Mouse (Mus musculus): ENCODE data around the gene Trim29.
A peak's percentile ranks its signal among the peaks of the same experiment; 100 is the strongest.

Trim29 gene

GRCm38 (mm10) chr9:43315320-43315950, 4.8 kb downstream of the Trim29 start:
- DNase-seq (ENCODE audit: low read depth): no peak

GRCm38 (mm10) chr9:43316466-43316865, 5.8 kb downstream of the Trim29 start:
- DNase-seq (ENCODE audit: low read depth): no peak

- DNase-seq (ENCODE audit: low read depth): no peak
Measured at GRCm38 (mm10) chr9:43318661-43319060, 8.0 kb downstream of the Trim29 start.

GRCm38 (mm10) chr9:43321951-43322350, 11.3 kb downstream of the Trim29 start:
- DNase-seq (ENCODE audit: low read depth): no peak

GRCm38 (mm10) chr9:43322666-43323065, 12.0 kb downstream of the Trim29 start:
- no peak for DNase-seq (ENCODE audit: low read depth)

GRCm38 (mm10) chr9:43325486-43325885, 14.8 kb downstream of the Trim29 start:
- DNase-seq (ENCODE audit: low read depth): no peak

GRCm38 (mm10) chr9:43326015-43326631, 15.5 kb downstream of the Trim29 start:
- no peak for DNase-seq (ENCODE audit: low read depth)

GRCm38 (mm10) chr9:43327182-43328129, 16.8 kb downstream of the Trim29 start:
- no peak for DNase-seq (ENCODE audit: low read depth)

- no peak for DNase-seq (ENCODE audit: low read depth)
Measured at GRCm38 (mm10) chr9:43330426-43330825, 19.8 kb downstream of the Trim29 start.

GRCm38 (mm10) chr9:43331476-43332471, 21.1 kb downstream of the Trim29 start:
- DNase-seq (ENCODE audit: low read depth): no peak

GRCm38 (mm10) chr9:43334476-43334875, 23.8 kb downstream of the Trim29 start:
- DNase-seq (ENCODE audit: low read depth): no peak

- DNase-seq (ENCODE audit: low read depth): no peak
Measured at GRCm38 (mm10) chr9:43337636-43338035, 27.0 kb downstream of the Trim29 start.

GRCm38 (mm10) chr9:43338067-43338466, 27.4 kb downstream of the Trim29 start:
- no peak for DNase-seq (ENCODE audit: low read depth)

- DNase-seq (ENCODE audit: low read depth): peak; percentile 70
Measured at GRCm38 (mm10) chr9:43339614-43340020, 29.0 kb downstream of the Trim29 start.

- no peak for DNase-seq (ENCODE audit: low read depth)
Measured at GRCm38 (mm10) chr9:43350089-43350488, 39.4 kb downstream of the Trim29 start.

- no peak for DNase-seq (ENCODE audit: low read depth)
Measured at GRCm38 (mm10) chr9:43351015-43351414, 40.4 kb downstream of the Trim29 start.

- no peak for DNase-seq (ENCODE audit: low read depth)
Measured at GRCm38 (mm10) chr9:43357011-43357410, 46.4 kb downstream of the Trim29 start.

GRCm38 (mm10) chr9:43358591-43359323, 48.1 kb downstream of the Trim29 start:
- no peak for DNase-seq (ENCODE audit: low read depth)

GRCm38 (mm10) chr9:43368781-43369180, 58.1 kb downstream of the Trim29 start:
- DNase-seq (ENCODE audit: low read depth): no peak

GRCm38 (mm10) chr9:43383871-43384270, 73.2 kb downstream of the Trim29 start:
- no peak for DNase-seq (ENCODE audit: low read depth)

GRCm38 (mm10) chr9:43384400-43384799, 73.8 kb downstream of the Trim29 start:
- no peak for DNase-seq (ENCODE audit: low read depth)
